Mouse (Mus musculus) limb, embryonic 12.5 days (tissue): Measurements from ENCODE around the gene Kcnmb3. TPM values are rescaled to one million over a fixed set of nuclear protein-coding genes. Genes with fewer than 3 reads are reported as not detected.

Experiments used
- ATAC-seq: fragments of 200-750 bp; cut with Nextera tagmentation; 2 replicates; pipeline ENCODE4 v1.8.0; 2017; ENCODE audit warnings: low read depth, moderate TSS enrichment; ENCODE audit not compliant: insufficient number of reproducible peaks, insufficient read depth, low FRiP score, low TSS enrichment
- H3K27ac ChIP-seq: fragments of 300-500 bp; sonication (generic); 2 replicates; pipeline ENCODE4 v1.5.1; 2016; ENCODE audit warnings: mild to moderate bottlenecking, moderate library complexity
- H3K27me3 ChIP-seq: fragments of 300-500 bp; sonication (generic); 2 replicates; pipeline ENCODE4 v1.6.1; 2016; ENCODE audit warnings: mild to moderate bottlenecking, moderate library complexity
- H3K36me3 ChIP-seq: fragments of 300-500 bp; sonication (generic); 2 replicates; pipeline ENCODE4 v1.6.1; 2016; ENCODE audit warnings: mild to moderate bottlenecking, moderate library complexity
- H3K4me1 ChIP-seq: fragments of 300-500 bp; sonication (generic); replicated peaks from 2 replicates; pipeline ENCODE4 v1.6.1; 2016
- H3K4me2 ChIP-seq: fragments of 300-500 bp; sonication (generic); 2 replicates; pipeline ENCODE4 v1.6.1; 2016; ENCODE audit warnings: mild to moderate bottlenecking, moderate library complexity
- H3K4me3 ChIP-seq: fragments of 300-500 bp; sonication (generic); replicated peaks from 2 replicates; pipeline ENCODE4 v1.5.1; 2016; ENCODE audit warnings: mild to moderate bottlenecking
- H3K9ac ChIP-seq: fragments of 300-500 bp; sonication (generic); replicated peaks from 2 replicates; pipeline ENCODE4 v1.6.1; 2016; ENCODE audit warnings: mild to moderate bottlenecking, moderate library complexity
- H3K9me3 ChIP-seq: fragments of 300-500 bp; sonication (generic); 2 replicates; pipeline ENCODE4 v1.6.1; 2016; ENCODE audit warnings: mild to moderate bottlenecking, moderate library complexity
- WGBS: fragments of 180-500 bp; shearing (Covaris S2); methylation state at CpG from one replicate; pipeline ENCODE4 v1.1.7; 2016; 5-methylcytosine and 5-hydroxymethylcytosine counted together
- polyA plus RNA-seq: library from polyadenylated mRNA; unstranded; fragments of >200 nt; fragmentation: Nextera tagmentation; extraction: Ambion mirVana; gene quantifications from 2 replicates; pipeline ENCODE4 v1.2.1, GENCODE M21; 2016

Kcnmb3 gene
- 0.20 TPM in 2 replicates for polyA plus RNA-seq

DNA sequence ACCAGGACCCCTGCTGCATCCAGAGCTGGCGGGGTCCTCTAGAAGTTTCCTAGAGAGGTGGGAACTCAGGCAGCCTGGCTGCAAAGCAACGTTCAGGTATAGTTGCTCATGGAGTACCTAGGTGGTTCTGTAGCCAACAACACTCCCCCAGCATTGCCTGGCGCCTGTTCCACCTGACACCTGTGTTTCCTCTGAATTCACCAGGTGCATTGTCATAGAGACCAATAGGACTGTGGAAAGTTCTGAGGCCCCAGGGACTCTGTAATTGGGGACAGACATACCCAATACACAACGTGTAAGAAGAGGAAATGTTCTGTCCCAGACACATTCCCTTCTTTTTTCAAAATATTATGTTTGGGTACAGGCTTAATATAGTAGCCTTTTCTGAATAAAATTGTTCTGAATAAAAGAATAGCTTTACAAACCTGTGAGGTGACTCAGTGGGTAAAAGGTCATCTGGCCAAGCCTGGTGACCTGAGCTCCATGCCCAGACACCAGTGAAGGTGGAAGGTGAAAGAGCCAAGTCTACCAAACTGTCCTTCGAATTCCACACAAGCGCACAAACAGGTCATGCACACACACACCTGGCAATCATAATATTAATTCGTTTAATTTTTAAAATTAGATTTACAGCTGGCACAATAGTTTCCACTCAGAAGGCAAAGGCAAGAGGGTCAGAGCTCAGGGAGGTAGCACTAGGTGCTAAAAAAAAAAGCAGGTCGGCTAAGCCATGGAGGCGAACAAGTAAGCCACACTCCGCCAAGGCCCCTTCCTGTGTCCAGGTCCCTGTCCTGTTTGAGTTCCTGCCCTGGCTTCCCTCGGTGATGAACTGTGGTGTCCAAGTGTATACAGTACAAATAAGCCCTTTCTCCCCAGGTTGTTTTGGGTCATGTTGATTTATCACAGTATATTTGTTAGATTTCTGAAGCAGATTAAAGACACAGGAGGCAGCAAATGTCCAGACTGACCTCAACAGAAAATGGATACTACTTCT is at the start of gene Kcnmb3:
Gene Kcnmb3 (minus strand): TSS at position 135 of the 994 bp plus-strand sequence.
- no peak for ATAC-seq
- H3K36me3 ChIP-seq: no peaks in the 10 kb centered on the region
- no peak within 1 kb of the TSS for H3K4me3 ChIP-seq
- no peak within 1 kb of the TSS for H3K9ac ChIP-seq
- no peak within 1 kb of the TSS for H3K4me2 ChIP-seq
- H3K27ac ChIP-seq: no peak within 1 kb of the TSS
- H3K27me3 ChIP-seq: no peaks in the 10 kb centered on the region
- no peaks in the 10 kb centered on the region for H3K9me3 ChIP-seq
- 73% methylated on average over 11 of the region's 11 CpGs for WGBS
- no peaks in the 10 kb centered on the region for H3K4me1 ChIP-seq

GRCm38 (mm10) chr3:32538091-32538490 is 46.1 kb upstream of the Kcnmb3 start:
- no peak for ATAC-seq
- 91% methylated on average over 5 of the region's 5 CpGs for WGBS
- Histone ChIP-seq H3K9ac (no peak overlapping the region), H3K36me3 (peaks cover 77% of the 10 kb centered on the region), H3K9me3 (no peaks in the 10 kb centered on the region), H3K27me3 (no peaks in the 10 kb centered on the region), H3K4me2 (no peak overlapping the region), H3K4me1 (no peaks in the 10 kb centered on the region), H3K4me3 (no peak overlapping the region), H3K27ac (no peak overlapping the region)

- 81% methylated on average over 1 of the region's 1 CpGs for WGBS
- Histone ChIP-seq H3K9ac (no peak overlapping the region), H3K36me3 (peaks cover 76% of the 10 kb centered on the region), H3K27ac (no peak overlapping the region), H3K27me3 (no peaks in the 10 kb centered on the region), H3K4me2 (no peak overlapping the region), H3K9me3 (no peaks in the 10 kb centered on the region), H3K4me1 (no peaks in the 10 kb centered on the region), H3K4me3 (no peak overlapping the region)
- ATAC-seq: no peak
Measured at GRCm38 (mm10) chr3:32537556-32537955, 45.5 kb upstream of the Kcnmb3 start.

- no peaks in the 10 kb centered on the region for H3K4me1 ChIP-seq
- no peak overlapping the region for H3K27ac ChIP-seq
- no peak overlapping the region for H3K4me3 ChIP-seq
- no peak overlapping the region for H3K4me2 ChIP-seq
- no peak for ATAC-seq
- no peak overlapping the region for H3K9ac ChIP-seq
- H3K27me3 ChIP-seq: no peaks in the 10 kb centered on the region
- no peaks in the 10 kb centered on the region for H3K9me3 ChIP-seq
- peaks cover 74% of the 10 kb centered on the region for H3K36me3 ChIP-seq
- WGBS: 58% methylated on average over 1 of the region's 1 CpGs
Measured at GRCm38 (mm10) chr3:32535692-32536091, 43.7 kb upstream of the Kcnmb3 start.

GRCm38 (mm10) chr3:32530041-32530440 is 38.0 kb upstream of the Kcnmb3 start:
- Histone ChIP-seq H3K4me2 (peak overlapping the region; percentile 64), H3K36me3 (peaks cover 31% of the 10 kb centered on the region), H3K4me1 (peaks cover 3% of the 10 kb centered on the region; the same call in 1 of the 2 replicates), H3K27me3 (no peaks in the 10 kb centered on the region), H3K4me3 (peak overlapping the region; percentile 85), H3K9me3 (peaks cover 13% of the 10 kb centered on the region), H3K9ac (peak overlapping the region; percentile 81), H3K27ac (no peak overlapping the region)
- 16% methylated on average over 5 of the region's 5 CpGs for WGBS
- no peak for ATAC-seq

DNA sequence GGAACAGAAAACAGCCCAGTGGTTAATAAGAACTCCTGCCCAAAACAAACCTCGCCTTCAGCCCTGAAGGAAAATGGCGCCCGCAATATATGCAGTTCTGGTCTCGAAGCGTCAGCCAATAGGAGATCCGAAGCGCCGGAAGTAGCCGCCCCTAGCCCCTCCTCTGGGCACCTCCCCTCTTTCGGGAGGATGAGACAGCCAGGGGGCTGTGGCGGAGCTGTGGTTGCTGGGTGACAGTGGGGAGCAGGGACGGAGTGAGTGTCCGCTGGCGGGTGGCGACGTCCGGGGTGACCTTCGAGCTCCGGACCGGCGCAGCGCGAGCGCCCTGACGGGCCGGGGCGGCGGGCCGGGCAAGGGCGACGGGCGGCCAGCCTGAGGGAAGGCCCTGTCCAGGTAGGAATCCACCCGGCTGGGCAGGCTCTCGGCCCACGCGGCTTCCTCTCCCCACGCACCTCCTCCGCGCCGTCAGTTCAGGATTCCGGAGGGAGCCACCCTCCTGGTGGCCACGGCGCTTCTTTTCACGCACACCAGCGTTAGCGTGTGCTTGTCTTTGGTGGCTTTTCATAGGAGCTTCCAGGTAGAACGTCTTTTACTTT is 37.4 kb upstream of the Kcnmb3 start, which contains the start of gene Mfn1:
Gene Mfn1 (plus strand): TSS at position 163 of the 596 bp plus-strand sequence.
- Histone ChIP-seq H3K4me3 (peak within 1 kb of the TSS; percentile 85), H3K9me3 (peaks cover 14% of the 10 kb centered on the region), H3K27me3 (no peaks in the 10 kb centered on the region), H3K36me3 (peaks cover 25% of the 10 kb centered on the region), H3K4me1 (peaks cover 3% of the 10 kb centered on the region; the same call in 1 of the 2 replicates), H3K9ac (peak within 1 kb of the TSS; percentile 81), H3K27ac (0 out of 2 replicates have a peak within 1 kb of the TSS, but pooled peaks have one; percentile 45), H3K4me2 (peak within 1 kb of the TSS; percentile 64)
- peak; percentile 98 for ATAC-seq
- WGBS: under 1% methylated on average over 47 of the region's 47 CpGs

DNA sequence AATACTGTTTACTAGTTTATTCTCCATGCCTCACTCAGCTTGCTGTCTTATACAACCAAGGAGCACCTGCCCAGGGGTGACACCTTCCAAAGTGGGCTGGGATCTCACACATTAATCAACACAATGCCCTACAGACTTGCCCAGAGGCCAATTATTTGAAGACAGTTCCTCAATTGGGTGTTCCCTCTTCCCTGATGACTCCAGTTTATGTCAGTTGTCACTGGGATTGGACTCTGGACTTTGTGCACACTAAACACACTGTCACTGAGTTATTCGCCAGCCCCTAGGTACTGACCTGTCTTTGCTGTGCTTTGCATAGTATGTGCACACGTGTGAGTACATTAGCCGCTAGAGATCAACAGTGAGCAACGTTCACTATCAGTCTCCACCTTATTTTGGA is 35.1 kb upstream of the Kcnmb3 start:
- WGBS: 93% methylated on average over 4 of the region's 4 CpGs
- H3K4me2 ChIP-seq: no peak overlapping the region
- H3K9me3 ChIP-seq: peaks cover 24% of the 10 kb centered on the region
- H3K36me3 ChIP-seq: peaks cover 29% of the 10 kb centered on the region
- no peak overlapping the region for H3K4me3 ChIP-seq
- H3K4me1 ChIP-seq: peaks cover 3% of the 10 kb centered on the region; the same call in 1 of the 2 replicates
- H3K27me3 ChIP-seq: no peaks in the 10 kb centered on the region
- no peak overlapping the region for H3K27ac ChIP-seq
- H3K9ac ChIP-seq: no peak overlapping the region
- no peak for ATAC-seq

DNA sequence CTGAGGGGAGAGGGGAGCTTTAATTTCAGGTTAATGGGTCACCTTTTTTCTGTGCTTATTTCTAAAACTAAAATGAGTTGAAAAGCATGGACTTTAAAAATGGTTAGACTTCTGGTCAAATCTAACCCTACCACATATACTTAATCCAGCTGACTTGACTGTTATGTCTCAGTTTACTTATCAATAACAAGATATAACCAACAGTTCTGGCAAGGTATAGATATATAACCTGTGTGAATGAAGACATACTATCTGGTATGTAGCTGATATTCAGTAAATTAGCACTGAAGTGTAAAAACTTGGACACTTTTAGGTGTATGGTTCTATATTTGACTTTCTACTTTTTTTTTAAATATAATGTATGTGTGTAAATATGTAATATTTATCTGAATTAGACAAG is 21.5 kb upstream of the Kcnmb3 start:
- ATAC-seq: no peak
- no peak overlapping the region for H3K4me3 ChIP-seq
- no peaks in the 10 kb centered on the region for H3K9me3 ChIP-seq
- H3K4me1 ChIP-seq: peaks cover 20% of the 10 kb centered on the region
- H3K27ac ChIP-seq: no peak overlapping the region
- no peak overlapping the region for H3K4me2 ChIP-seq
- H3K9ac ChIP-seq: no peak overlapping the region
- H3K27me3 ChIP-seq: no peaks in the 10 kb centered on the region
- peaks cover 42% of the 10 kb centered on the region for H3K36me3 ChIP-seq

GRCm38 (mm10) chr3:32512686-32513284 is 20.8 kb upstream of the Kcnmb3 start:
- WGBS: 91% methylated on average over 7 of the region's 7 CpGs
- H3K9me3 ChIP-seq: no peaks in the 10 kb centered on the region

GRCm38 (mm10) chr3:32511191-32511550 is 19.1 kb upstream of the Kcnmb3 start:
- Histone ChIP-seq H3K4me1 (peaks cover 25% of the 10 kb centered on the region), H3K27me3 (no peaks in the 10 kb centered on the region), H3K4me2 (peak overlapping the region; percentile 66), H3K9ac (peak overlapping the region; percentile 94; the same call in 1 of the 2 replicates), H3K4me3 (peak overlapping the region; percentile 95), H3K36me3 (peaks cover 20% of the 10 kb centered on the region; the same call in 1 of the 2 replicates), H3K27ac (no peak overlapping the region), H3K9me3 (no peaks in the 10 kb centered on the region)
- WGBS: 7% methylated on average over 13 of the region's 13 CpGs
- ATAC-seq: no peak

More at GRCm38 (mm10) chr3:32512686-32513284, 20.8 kb upstream of the Kcnmb3 start:
- Histone ChIP-seq H3K4me2 (no peak overlapping the region), H3K36me3 (peaks cover 35% of the 10 kb centered on the region), H3K27ac (no peak overlapping the region), H3K9ac (no peak overlapping the region), H3K4me1 (peaks cover 20% of the 10 kb centered on the region), H3K4me3 (no peak overlapping the region), H3K27me3 (no peaks in the 10 kb centered on the region)
- no peak for ATAC-seq
